Mouse (Mus musculus) heart, adult 2 months (tissue): ENCODE data around the gene Lonrf2. TPM values are rescaled to one million over a fixed set of nuclear protein-coding genes. Genes with fewer than 3 reads are reported as not detected.

Source experiments
- DNase-seq, 2 experiments: peaks; one replicate each; pipeline ENCODE4 v3.0.0; 2021
- H3K27ac ChIP-seq: fragments of 200-600 bp; 2 replicates; pipeline ENCODE4 v1.8.1; 2022
- H3K27me3 ChIP-seq: fragments of 200-500 bp; 2 replicates; pipeline ENCODE4 v1.6.1; 2012; ENCODE audit warnings: mild to moderate bottlenecking, low read length, inconsistent platforms, mixed read lengths; ENCODE audit not compliant: control insufficient read depth, insufficient read depth
- H3K36me3 ChIP-seq: fragments of 200-500 bp; 2 replicates; pipeline ENCODE4 v1.6.1; 2012; ENCODE audit warnings: low read length, inconsistent platforms; ENCODE audit not compliant: control insufficient read depth, insufficient read depth
- H3K4me1 ChIP-seq: fragments of 200-500 bp; 2 replicates; pipeline ENCODE4 v1.6.1; 2011; ENCODE audit warnings: low read length; ENCODE audit not compliant: control insufficient read depth, insufficient read depth
- H3K4me3 ChIP-seq: fragments of 200-600 bp; 2 replicates; pipeline ENCODE4 v1.8.1; 2022
- H3K79me2 ChIP-seq: fragments of 200-500 bp; replicated peaks from 2 replicates; pipeline ENCODE4 v1.6.1; 2012; ENCODE audit warnings: mild to moderate bottlenecking, inconsistent platforms, low read length, moderate library complexity, mixed read lengths; ENCODE audit not compliant: control insufficient read depth, insufficient read depth
- H3K9ac ChIP-seq: fragments of 200-500 bp; 2 replicates; pipeline ENCODE4 v1.6.1; 2012; ENCODE audit warnings: low read depth, mild to moderate bottlenecking, control low read depth, inconsistent platforms, low read length, mixed read lengths
- CTCF ChIP-seq: fragments of 200-600 bp; IDR thresholded peaks from 2 replicates; pipeline ENCODE4 v1.8.1; 2022; ENCODE audit warnings: antibody characterized with exemption, mild to moderate bottlenecking, moderate library complexity
- EP300 ChIP-seq: fragments of 200-500 bp; IDR thresholded peaks from 2 replicates; pipeline ENCODE4 v1.6.1; 2011; ENCODE audit warnings: low read depth, low read length, control low read depth; ENCODE audit not compliant: insufficient read depth
- POLR2A ChIP-seq: fragments of 200-500 bp; IDR thresholded peaks from 2 replicates; pipeline ENCODE4 v1.6.1; 2011; ENCODE audit warnings: mild to moderate bottlenecking, low read depth, low read length, control low read depth; ENCODE audit not compliant: insufficient read depth
- WGBS: fragments of 180-500 bp; shearing (Covaris S2); methylation state at CpG from one replicate; pipeline ENCODE4 v1.1.7; 2018; 5-methylcytosine and 5-hydroxymethylcytosine counted together
- intact Hi-C: fragments of 180-260 bp; cut with DNase I; formaldehyde crosslinking; loops from one replicate; pipeline ENCODE4 v1.15.1; 2025
- polyA plus RNA-seq: library from polyadenylated mRNA; depleted of rRNA; stranded (reverse); fragments of >200 nt; gene quantifications from 2 replicates; pipeline ENCODE4 v1.2.3, GENCODE M21; 2012
- total RNA-seq, 2 experiments: library from RNA; stranded (reverse); gene quantifications; 2 replicates each; pipeline ENCODE4 v1.2.3; 2021

Lonrf2 gene
- total and polyA plus RNA-seq, 3 experiments, result 2.6 to 3.8 (median 3.3) TPM

GRCm38 (mm10) chr1:38860867-38861524 lies 24.5 kb upstream of the Lonrf2 start:
- Histone ChIP-seq H3K27ac (no peak overlapping the region), H3K4me3 (no peak overlapping the region), H3K79me2 (no peaks in the 10 kb centered on the region), H3K27me3 (no peaks in the 10 kb centered on the region), H3K9ac (no peak overlapping the region), H3K4me1 (no peaks in the 10 kb centered on the region), H3K36me3 (no peaks in the 10 kb centered on the region)
- 80% methylated on average over 9 of the region's 9 CpGs for WGBS
- TF ChIP-seq EP300 (no peak), CTCF (no peak), POLR2A (no peak)
- DNase-seq, result no peak
- intact Hi-C loops, result no loop called here

- Histone ChIP-seq H3K9ac (no peak overlapping the region), H3K27ac (no peak overlapping the region), H3K4me3 (no peak overlapping the region), H3K36me3 (no peaks in the 10 kb centered on the region), H3K27me3 (no peaks in the 10 kb centered on the region), H3K79me2 (no peaks in the 10 kb centered on the region), H3K4me1 (no peaks in the 10 kb centered on the region)
- no peak for TF ChIP-seq CTCF
- no peak for TF ChIP-seq POLR2A
- no peak for TF ChIP-seq EP300
- WGBS, result 68% methylated on average over 5 of the region's 5 CpGs
- DNase-seq, result no peak
- intact Hi-C loops, result no loop called here
These were observed 23.7 kb upstream of the Lonrf2 start for GRCm38 (mm10) chr1:38860207-38860606.

GRCm38 (mm10) chr1:38856196-38856595 lies 19.7 kb upstream of the Lonrf2 start:
- no peaks in the 10 kb centered on the region for H3K4me1 ChIP-seq
- no peak overlapping the region for H3K9ac ChIP-seq
- TF ChIP-seq CTCF, result peak; percentile 77
- no peak for TF ChIP-seq POLR2A
- TF ChIP-seq EP300, result no peak
- H3K4me3 ChIP-seq, result no peak overlapping the region
- H3K27me3 ChIP-seq, result no peaks in the 10 kb centered on the region
- H3K79me2 ChIP-seq, result no peaks in the 10 kb centered on the region
- H3K27ac ChIP-seq, result no peak overlapping the region
- DNase-seq, result peak in 1 of 2 experiments; percentile 37
- intact Hi-C loops, result no loop called here
- H3K36me3 ChIP-seq, result no peaks in the 10 kb centered on the region
- 6% methylated on average over 3 of the region's 3 CpGs for WGBS

GRCm38 (mm10) chr1:38852250-38852649 lies 15.7 kb upstream of the Lonrf2 start:
- 58% methylated on average over 2 of the region's 2 CpGs for WGBS
- no peaks in the 10 kb centered on the region for H3K36me3 ChIP-seq
- intact Hi-C loops, result no loop called here
- DNase-seq, result no peak
- H3K4me3 ChIP-seq, result no peak overlapping the region
- TF ChIP-seq EP300 (no peak), POLR2A (no peak), CTCF (no peak)
- no peak overlapping the region for H3K9ac ChIP-seq
- H3K79me2 ChIP-seq, result no peaks in the 10 kb centered on the region
- H3K27me3 ChIP-seq, result no peaks in the 10 kb centered on the region
- H3K27ac ChIP-seq, result no peak overlapping the region
- no peaks in the 10 kb centered on the region for H3K4me1 ChIP-seq

- Histone ChIP-seq H3K27ac (no peak overlapping the region), H3K4me3 (no peak overlapping the region), H3K79me2 (no peaks in the 10 kb centered on the region), H3K36me3 (no peaks in the 10 kb centered on the region), H3K4me1 (no peaks in the 10 kb centered on the region), H3K27me3 (no peaks in the 10 kb centered on the region), H3K9ac (no peak overlapping the region)
- 52% methylated on average over 2 of the region's 2 CpGs for WGBS
- TF ChIP-seq EP300 (no peak), CTCF (no peak), POLR2A (no peak)
- DNase-seq, result no peak
- intact Hi-C loops, result no loop called here
These were observed 14.1 kb upstream of the Lonrf2 start for GRCm38 (mm10) chr1:38850650-38851049.

GRCm38 (mm10) chr1:38848451-38849289 lies 12.2 kb upstream of the Lonrf2 start:
- DNase-seq, result no peak
- TF ChIP-seq CTCF (no peak), EP300 (no peak), POLR2A (no peak)
- Histone ChIP-seq H3K4me1 (no peaks in the 10 kb centered on the region), H3K9ac (no peak overlapping the region), H3K4me3 (no peak overlapping the region), H3K36me3 (no peaks in the 10 kb centered on the region), H3K79me2 (no peaks in the 10 kb centered on the region), H3K27ac (no peak overlapping the region), H3K27me3 (no peaks in the 10 kb centered on the region)
- 82% methylated on average over 2 of the region's 2 CpGs for WGBS
- intact Hi-C loops, result no loop called here
